Mouse (Mus musculus) lung, embryonic 14.5 days (tissue): Measurements from ENCODE around the gene Acox1. TPM values are rescaled to one million over a fixed set of nuclear protein-coding genes. Genes with fewer than 3 reads are reported as not detected.

ENCODE experiments used
- ATAC-seq: fragments of 200-750 bp; cut with Nextera tagmentation; 2 replicates; pipeline ENCODE4 v1.8.0; 2017; ENCODE audit warnings: mild to moderate bottlenecking, moderate TSS enrichment, moderate library complexity; ENCODE audit not compliant: insufficient read depth
- DNase-seq: peaks from one replicate; pipeline ENCODE4 v3.0.0-alpha.2; 2015
- H3K27ac ChIP-seq: fragments of 300-500 bp; sonication (generic); 2 replicates; pipeline ENCODE4 v1.5.1; 2014; ENCODE audit warnings: low read depth, mild to moderate bottlenecking, moderate library complexity
- H3K27me3 ChIP-seq: fragments of 300-500 bp; sonication (generic); 2 replicates; pipeline ENCODE4 v1.6.1; 2014; ENCODE audit warnings: low read length, control low read depth; ENCODE audit not compliant: insufficient read depth
- H3K36me3 ChIP-seq: fragments of 300-500 bp; sonication (generic); 2 replicates; pipeline ENCODE4 v1.6.1; 2014; ENCODE audit warnings: control low read depth; ENCODE audit not compliant: insufficient read depth
- H3K4me1 ChIP-seq: fragments of 300-500 bp; sonication (generic); 2 replicates; pipeline ENCODE4 v1.6.1; 2014; ENCODE audit warnings: antibody characterized with exemption, control low read depth; ENCODE audit not compliant: insufficient read depth
- H3K4me2 ChIP-seq: fragments of 300-500 bp; sonication (generic); 2 replicates; pipeline ENCODE4 v1.6.1; 2014; ENCODE audit warnings: mild to moderate bottlenecking
- H3K4me3 ChIP-seq: fragments of 300-500 bp; sonication (generic); 2 replicates; pipeline ENCODE4 v1.5.1; 2014; ENCODE audit warnings: low read depth, low read length
- H3K9ac ChIP-seq: fragments of 300-500 bp; sonication (generic); 2 replicates; pipeline ENCODE4 v1.6.1; 2014
- H3K9me3 ChIP-seq: fragments of 300-500 bp; sonication (generic); 2 replicates; pipeline ENCODE4 v1.6.1; 2016; ENCODE audit warnings: low read depth, low read length, control low read depth
- CTCF ChIP-seq: IDR thresholded peaks from 2 replicates; pipeline ENCODE4 v1.5.1; 2016; ENCODE audit warnings: antibody characterized with exemption, low read depth
- WGBS: fragments of 180-500 bp; shearing (Covaris S2); extraction: QIAGEN DNeasy Blood & Tissue Kit; methylation state at CpG from one replicate; pipeline ENCODE4 v1.1.7; 2014; 5-methylcytosine and 5-hydroxymethylcytosine counted together
- polyA plus RNA-seq: library from polyadenylated mRNA; unstranded; fragments of >200 nt; fragmentation: Nextera tagmentation; extraction: Ambion mirVana; gene quantifications from 2 replicates; pipeline ENCODE4 v1.2.1, GENCODE M21; 2014

The Acox1 gene
- polyA plus RNA-seq, 1 experiment from 2014 or later: 22.1 TPM

DNA sequence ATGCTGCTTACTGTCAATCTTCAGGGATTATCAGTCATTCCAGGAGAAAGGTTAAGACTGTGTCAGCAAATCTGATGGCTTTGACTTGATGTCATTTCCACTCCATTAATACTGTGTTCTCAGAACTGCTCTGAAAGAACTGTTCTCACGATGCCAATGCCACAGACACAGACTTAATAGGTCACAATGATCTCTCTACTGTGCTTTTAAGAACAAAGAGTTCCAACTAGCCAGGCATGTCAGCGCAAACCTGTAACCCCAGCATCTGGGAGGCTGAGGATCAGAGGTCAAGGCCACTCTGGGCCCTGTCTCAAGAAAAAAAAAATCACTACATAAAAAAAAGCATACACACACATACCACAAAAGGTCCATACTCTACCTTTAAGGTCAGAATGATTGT lies 26.9 kb downstream of the Acox1 start:
- H3K27ac ChIP-seq: no peak overlapping the region
- ATAC-seq (no peak), DNase-seq (no peak)

GRCm38 (mm10) chr11:116170003-116170800 lies 28.6 kb downstream of the Acox1 start:
- Histone ChIP-seq H3K4me3 (no peak overlapping the region), H3K4me2 (no peak overlapping the region), H3K9ac (no peak overlapping the region), H3K27me3 (no peaks in the 10 kb centered on the region), H3K4me1 (peaks cover 7% of the 10 kb centered on the region; the same call in 1 of the 2 replicates), H3K9me3 (no peaks in the 10 kb centered on the region), H3K36me3 (peaks cover 55% of the 10 kb centered on the region), H3K27ac (no peak overlapping the region)
- TF ChIP-seq CTCF: no peak
- 85% methylated on average over 5 of the region's 5 CpGs for WGBS
- ATAC-seq (no peak), DNase-seq (no peak)

More for the DNA sequence above, 26.9 kb downstream of the Acox1 start:
- Histone ChIP-seq H3K4me1 (no peaks in the 10 kb centered on the region), H3K4me2 (no peak overlapping the region), H3K9me3 (no peaks in the 10 kb centered on the region), H3K9ac (no peak overlapping the region), H3K27me3 (no peaks in the 10 kb centered on the region), H3K4me3 (no peak overlapping the region), H3K36me3 (peaks cover 55% of the 10 kb centered on the region)
- WGBS: 82% methylated on average over 2 of the region's 2 CpGs
- no peak for TF ChIP-seq CTCF

- TF ChIP-seq CTCF: no peak
- no peak for ATAC-seq
- peaks cover 55% of the 10 kb centered on the region for H3K36me3 ChIP-seq
- H3K9ac ChIP-seq: no peak overlapping the region
- no peak overlapping the region for H3K27ac ChIP-seq
- H3K27me3 ChIP-seq: no peaks in the 10 kb centered on the region
- H3K4me1 ChIP-seq: peaks cover 7% of the 10 kb centered on the region; the same call in 1 of the 2 replicates
- no peak overlapping the region for H3K4me3 ChIP-seq
- DNase-seq: no peak
- WGBS: 86% methylated on average over 3 of the region's 3 CpGs
- H3K9me3 ChIP-seq: no peaks in the 10 kb centered on the region
- H3K4me2 ChIP-seq: no peak overlapping the region
Measured at GRCm38 (mm10) chr11:116169214-116169613, 29.6 kb downstream of the Acox1 start.

DNA sequence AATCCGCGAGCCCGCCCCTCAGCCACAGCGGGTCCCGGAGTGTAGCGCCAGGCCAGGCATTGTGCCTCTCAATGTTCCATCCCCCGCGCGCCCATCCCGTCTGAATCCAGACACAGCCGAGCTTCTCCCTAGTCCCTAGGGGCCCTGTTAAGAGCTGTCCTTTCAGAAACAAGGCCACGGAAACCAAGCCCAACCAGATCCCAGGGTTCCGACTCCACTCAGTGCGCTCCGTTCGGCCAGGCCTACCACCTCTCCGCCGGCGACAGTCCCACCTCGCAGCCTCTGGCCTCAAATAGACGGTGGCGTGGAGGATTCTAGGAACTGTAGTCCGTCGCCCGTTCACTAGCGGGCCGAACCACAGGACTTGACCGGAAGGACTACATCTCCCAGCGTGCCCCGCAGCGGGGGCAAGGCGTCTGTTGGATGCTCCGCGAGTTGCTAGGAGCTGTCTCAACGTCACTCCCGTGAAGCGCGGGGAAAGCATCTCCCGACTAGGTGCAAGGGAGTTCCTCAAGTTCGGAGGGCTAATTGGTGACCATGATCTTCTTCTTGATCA lies 30.9 kb downstream of the Acox1 start, which contains the start of gene Fbf1:
Fbf1 (minus strand) TSS at position 283 of the 556 bp plus-strand sequence.
- ATAC-seq: peak; percentile 97
- Histone ChIP-seq H3K4me3 (peak within 1 kb of the TSS; percentile 67), H3K4me1 (peaks cover 7% of the 10 kb centered on the region; the same call in 1 of the 2 replicates), H3K9ac (peak within 1 kb of the TSS; percentile 76), H3K9me3 (no peaks in the 10 kb centered on the region), H3K4me2 (peak within 1 kb of the TSS; percentile 68), H3K27ac (peak within 1 kb of the TSS; percentile 95), H3K27me3 (no peaks in the 10 kb centered on the region), H3K36me3 (peaks cover 56% of the 10 kb centered on the region)
- TF ChIP-seq CTCF: no peak
- under 1% methylated on average over 40 of the region's 40 CpGs for WGBS
- peak; percentile 98 for DNase-seq

GRCm38 (mm10) chr11:116167232-116167631 lies 31.6 kb downstream of the Acox1 start:
- peak; percentile 0; the same call in 1 of the 2 replicates for ATAC-seq
- 2% methylated on average over 6 of the region's 6 CpGs for WGBS
- peak; percentile 84 for DNase-seq
- Histone ChIP-seq H3K4me3 (peak overlapping the region; percentile 67), H3K4me1 (peaks cover 7% of the 10 kb centered on the region; the same call in 1 of the 2 replicates), H3K27ac (peak overlapping the region; percentile 95), H3K36me3 (peaks cover 49% of the 10 kb centered on the region), H3K4me2 (peak overlapping the region; percentile 68), H3K9ac (peak overlapping the region; percentile 76), H3K27me3 (no peaks in the 10 kb centered on the region), H3K9me3 (no peaks in the 10 kb centered on the region)
- no peak for TF ChIP-seq CTCF

DNA sequence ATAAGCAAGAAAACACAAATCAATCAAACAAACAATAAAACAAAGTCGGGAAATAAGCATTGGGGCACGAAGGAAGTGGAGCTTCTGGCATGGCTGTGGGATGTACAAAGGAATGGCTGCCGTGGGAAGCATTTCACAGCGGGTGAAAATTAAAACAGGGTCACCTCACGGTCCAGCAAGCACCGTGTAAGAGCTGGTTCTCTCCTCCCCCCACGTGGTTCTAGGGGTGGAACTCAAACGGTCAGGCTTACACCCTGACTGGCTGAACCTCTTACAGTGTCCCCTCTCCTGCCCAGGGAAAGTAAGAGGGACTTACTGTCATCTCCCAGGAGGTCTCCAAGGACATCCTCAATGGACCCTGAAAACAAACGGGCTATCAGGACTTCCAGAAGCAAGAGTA lies 35.8 kb downstream of the Acox1 start:
- ATAC-seq (no peak), DNase-seq (no peak)
- TF ChIP-seq CTCF: no peak
- WGBS: 49% methylated on average over 9 of the region's 9 CpGs
- Histone ChIP-seq H3K9ac (no peak overlapping the region), H3K27ac (no peak overlapping the region), H3K4me1 (peaks cover 7% of the 10 kb centered on the region; the same call in 1 of the 2 replicates), H3K4me2 (no peak overlapping the region), H3K9me3 (no peaks in the 10 kb centered on the region), H3K4me3 (no peak overlapping the region), H3K36me3 (peaks cover 62% of the 10 kb centered on the region), H3K27me3 (no peaks in the 10 kb centered on the region)

- H3K9me3 ChIP-seq: no peaks in the 10 kb centered on the region
- DNase-seq: no peak
- ATAC-seq: no peak
- no peak overlapping the region for H3K9ac ChIP-seq
- no peak for TF ChIP-seq CTCF
- no peak overlapping the region for H3K4me2 ChIP-seq
- 76% methylated on average over 10 of the region's 10 CpGs for WGBS
- H3K4me1 ChIP-seq: peaks cover 7% of the 10 kb centered on the region; the same call in 1 of the 2 replicates
- no peaks in the 10 kb centered on the region for H3K27me3 ChIP-seq
- no peak overlapping the region for H3K4me3 ChIP-seq
- H3K36me3 ChIP-seq: peaks cover 71% of the 10 kb centered on the region
- no peak overlapping the region for H3K27ac ChIP-seq
Measured at GRCm38 (mm10) chr11:116162146-116162545, 36.7 kb downstream of the Acox1 start.
